Mouse (Mus musculus): ENCODE measurements around the gene Dohh.

GRCm38 (mm10) chr10:81421797-81422100 is 37.5 kb downstream of the Dohh start:
- TF ChIP-seq EP300 (IDR thresholded peaks at IDR 0.05) = no peak
- no peak for TF ChIP-seq CTCF (IDR thresholded peaks at IDR 0.05)
